Mouse (Mus musculus): ENCODE results near the gene Hoxd8. TPM values are rescaled to one million over a fixed set of nuclear protein-coding genes. Genes with fewer than 3 reads are reported as not detected.

Hoxd8 gene
- polyA plus RNA-seq, 1 experiment from 2014 or later, result 1.3 TPM

DNA sequence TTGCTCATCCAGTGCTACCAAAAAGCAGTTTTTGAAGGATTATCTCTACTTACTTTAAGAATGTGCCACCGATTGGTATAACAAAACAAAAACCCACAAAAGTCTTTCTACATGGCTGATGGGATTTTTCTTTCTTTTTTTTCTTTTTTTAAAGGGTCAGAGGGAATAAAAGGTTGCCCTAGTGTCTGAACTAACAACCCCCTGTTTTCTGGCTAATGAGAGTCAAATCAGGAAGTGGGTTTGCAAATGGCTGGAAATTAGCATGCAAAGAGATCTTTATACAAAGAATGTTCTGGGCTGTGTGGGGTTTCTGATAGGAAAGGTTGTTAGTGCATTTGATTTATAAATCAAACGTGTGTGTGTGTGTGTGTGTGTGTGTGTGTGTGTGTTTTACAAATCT lies 16.0 kb downstream of the Hoxd8 start:
- 36% methylated on average over 2 of the region's 2 CpGs for WGBS
- DNase-seq (ENCODE audit: low spot score), result no peak
- Histone ChIP-seq H3K9me3 (ENCODE audit: control insufficient read depth, low read length) (no peaks in the 10 kb centered on the region), H3K4me2 (replicated peaks; ENCODE audit: low read depth) (no peak overlapping the region), H3K9ac (ENCODE audit: low read length) (no peak overlapping the region), H3K4me1 (replicated peaks; ENCODE audit: control insufficient read depth, insufficient read depth) (no peaks in the 10 kb centered on the region), H3K36me3 (ENCODE audit: control insufficient read depth, insufficient read depth, low read length) (no peaks in the 10 kb centered on the region), H3K27me3 (ENCODE audit: control insufficient read depth, insufficient read depth, low read length) (peaks cover 27% of the 10 kb centered on the region; the same call in 1 of the 2 replicates), H3K27ac (replicated peaks) (no peak overlapping the region), H3K4me3 (ENCODE audit: low read depth, low read length) (no peak overlapping the region)
- TF ChIP-seq EP300 (optimal IDR thresholded peaks at IDR 0.05) (no peak), CTCF (IDR thresholded peaks at IDR 0.05; ENCODE audit: low read depth) (no peak)
- ATAC-seq (ENCODE audit: low FRiP score, low TSS enrichment), result no peak

DNA sequence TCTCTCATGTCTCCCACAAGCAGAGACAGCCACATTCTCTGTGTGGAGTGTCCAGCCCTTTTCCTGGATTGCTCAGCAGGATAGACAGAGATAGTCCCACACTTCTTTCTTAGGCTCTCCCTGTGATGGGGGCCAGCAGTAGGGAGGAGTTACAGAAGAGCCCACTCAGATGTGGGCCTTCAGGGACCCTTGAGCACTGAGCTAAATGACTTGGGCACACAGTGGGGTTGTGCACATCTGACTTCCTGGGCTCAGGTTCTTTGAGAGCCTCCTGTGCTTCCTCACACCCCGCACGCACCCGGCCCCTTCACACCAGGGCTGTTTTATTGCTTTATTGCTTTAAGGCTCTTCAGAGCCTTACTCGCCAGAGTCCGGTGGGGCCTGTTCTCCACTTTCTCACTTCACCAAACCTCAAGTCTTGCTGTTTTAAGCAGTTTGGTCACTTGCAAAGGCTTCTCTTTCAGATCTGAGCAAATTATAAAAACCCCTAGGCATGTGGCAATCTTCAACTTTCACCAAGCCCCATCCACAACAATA lies 16.6 kb downstream of the Hoxd8 start:
- Histone ChIP-seq H3K4me3 (ENCODE audit: low read depth, low read length) (no peak overlapping the region), H3K9me3 (ENCODE audit: control insufficient read depth, low read length) (no peaks in the 10 kb centered on the region), H3K4me1 (replicated peaks; ENCODE audit: control insufficient read depth, insufficient read depth) (no peaks in the 10 kb centered on the region), H3K27ac (replicated peaks) (no peak overlapping the region), H3K9ac (ENCODE audit: low read length) (no peak overlapping the region), H3K4me2 (replicated peaks; ENCODE audit: low read depth) (no peak overlapping the region), H3K27me3 (ENCODE audit: control insufficient read depth, insufficient read depth, low read length) (peaks cover 24% of the 10 kb centered on the region; the same call in 1 of the 2 replicates), H3K36me3 (ENCODE audit: control insufficient read depth, insufficient read depth, low read length) (no peaks in the 10 kb centered on the region)
- ATAC-seq (ENCODE audit: low FRiP score, low TSS enrichment) (no peak), DNase-seq (ENCODE audit: low spot score) (no peak)
- TF ChIP-seq CTCF (IDR thresholded peaks at IDR 0.05; ENCODE audit: low read depth) (no peak), EP300 (optimal IDR thresholded peaks at IDR 0.05) (no peak)
- WGBS, result 28% methylated on average over 5 of the region's 5 CpGs

DNA sequence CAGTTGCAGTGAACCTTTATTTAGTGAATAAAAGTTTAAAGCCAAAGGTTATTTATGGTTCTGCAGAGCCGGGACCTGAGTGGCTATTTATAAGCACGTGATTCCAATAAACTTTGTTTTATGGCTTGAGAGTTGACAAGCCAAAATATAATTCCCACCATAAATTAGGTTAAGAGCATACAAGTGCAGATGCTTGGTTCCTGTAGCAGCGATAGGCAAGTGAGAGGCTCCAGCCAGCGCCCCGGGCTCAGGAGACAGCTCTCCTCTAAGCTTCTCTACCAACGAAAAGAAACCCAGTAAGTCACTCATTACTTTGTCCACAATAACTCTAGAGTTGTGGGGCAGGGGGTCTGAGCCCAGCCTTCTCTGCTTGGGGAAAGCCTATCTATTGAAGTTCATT lies 17.5 kb downstream of the Hoxd8 start:
- no peak overlapping the region for H3K9ac ChIP-seq (ENCODE audit: low read length)
- no peak overlapping the region for H3K27ac ChIP-seq (replicated peaks)
- no peaks in the 10 kb centered on the region for H3K4me1 ChIP-seq (replicated peaks; ENCODE audit: control insufficient read depth, insufficient read depth)
- DNase-seq (ENCODE audit: low spot score) (no peak), ATAC-seq (ENCODE audit: low FRiP score, low TSS enrichment) (no peak)
- H3K36me3 ChIP-seq (ENCODE audit: control insufficient read depth, insufficient read depth, low read length), result no peaks in the 10 kb centered on the region
- WGBS, result 11% methylated on average over 6 of the region's 6 CpGs
- H3K4me3 ChIP-seq (ENCODE audit: low read depth, low read length), result no peak overlapping the region
- H3K4me2 ChIP-seq (replicated peaks; ENCODE audit: low read depth), result no peak overlapping the region
- peaks cover 24% of the 10 kb centered on the region; the same call in 1 of the 2 replicates for H3K27me3 ChIP-seq (ENCODE audit: control insufficient read depth, insufficient read depth, low read length)
- TF ChIP-seq EP300 (optimal IDR thresholded peaks at IDR 0.05) (no peak), CTCF (IDR thresholded peaks at IDR 0.05; ENCODE audit: low read depth) (no peak)
- no peaks in the 10 kb centered on the region for H3K9me3 ChIP-seq (ENCODE audit: control insufficient read depth, low read length)

DNA sequence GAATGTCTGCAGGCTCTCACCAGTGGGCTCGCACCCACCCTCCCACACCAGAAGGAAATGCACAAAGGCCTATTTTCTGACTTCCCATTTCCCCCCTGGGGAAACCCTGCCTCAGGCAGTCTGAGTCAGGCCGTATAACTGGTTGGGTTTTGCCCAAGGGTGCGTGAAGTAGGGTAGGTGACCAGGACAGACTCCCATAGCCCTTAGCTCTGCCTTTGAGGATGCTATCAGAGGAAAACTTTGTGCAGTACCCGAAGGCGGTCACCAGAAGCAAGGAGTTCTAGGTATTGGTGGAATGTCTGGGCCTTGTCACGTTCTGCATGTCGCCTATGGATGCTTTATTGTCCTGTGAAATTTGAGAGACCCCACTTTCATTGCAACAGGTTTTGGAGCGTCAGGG lies 18.5 kb downstream of the Hoxd8 start:
- DNase-seq (ENCODE audit: low spot score) (no peak), ATAC-seq (ENCODE audit: low FRiP score, low TSS enrichment) (no peak)
- no peaks in the 10 kb centered on the region for H3K36me3 ChIP-seq (ENCODE audit: control insufficient read depth, insufficient read depth, low read length)
- peaks cover 24% of the 10 kb centered on the region; the same call in 1 of the 2 replicates for H3K27me3 ChIP-seq (ENCODE audit: control insufficient read depth, insufficient read depth, low read length)
- WGBS, result 29% methylated on average over 8 of the region's 8 CpGs
- no peak overlapping the region for H3K27ac ChIP-seq (replicated peaks)
- H3K9ac ChIP-seq (ENCODE audit: low read length), result no peak overlapping the region
- no peaks in the 10 kb centered on the region for H3K9me3 ChIP-seq (ENCODE audit: control insufficient read depth, low read length)
- no peaks in the 10 kb centered on the region for H3K4me1 ChIP-seq (replicated peaks; ENCODE audit: control insufficient read depth, insufficient read depth)
- no peak overlapping the region for H3K4me2 ChIP-seq (replicated peaks; ENCODE audit: low read depth)
- no peak overlapping the region for H3K4me3 ChIP-seq (ENCODE audit: low read depth, low read length)
- TF ChIP-seq CTCF (IDR thresholded peaks at IDR 0.05; ENCODE audit: low read depth) (no peak), EP300 (optimal IDR thresholded peaks at IDR 0.05) (no peak)

DNA sequence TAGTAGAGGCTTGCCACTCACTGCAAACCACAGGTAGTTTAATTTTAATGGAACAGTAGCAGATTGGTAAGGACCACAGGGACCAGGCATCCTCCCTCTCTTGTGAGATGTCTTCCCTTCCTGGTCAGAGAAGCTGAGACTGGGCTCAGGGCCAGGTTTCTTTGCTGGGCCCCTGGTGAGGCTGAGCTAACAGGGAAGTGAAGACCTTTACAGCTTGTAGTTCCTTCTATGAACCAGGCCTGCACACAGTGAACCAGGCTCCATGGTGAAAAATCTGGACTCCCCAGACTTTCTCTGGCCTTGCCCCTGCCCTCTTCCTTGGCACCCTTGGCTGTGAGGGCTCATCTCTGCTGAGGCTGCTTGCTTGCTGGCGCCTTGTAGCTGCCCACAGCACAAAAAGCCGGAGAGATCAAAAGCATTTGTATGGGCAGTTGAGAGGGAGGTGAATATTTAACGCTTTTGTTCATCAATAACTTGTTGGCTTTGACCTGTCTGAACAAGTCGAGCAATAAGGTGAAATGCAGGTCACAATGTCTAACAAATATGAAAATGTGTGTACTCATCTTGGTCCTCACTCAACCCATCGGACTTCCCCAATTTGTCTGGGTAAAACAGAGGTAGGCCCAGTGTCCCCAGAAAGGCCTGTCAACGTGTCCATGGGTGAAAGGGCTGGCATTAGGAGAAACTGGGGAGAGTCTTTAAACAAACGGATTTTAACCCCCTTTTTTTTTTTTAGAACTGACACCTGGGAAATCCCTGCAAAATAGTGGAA lies 20.0 kb downstream of the Hoxd8 start:
- Histone ChIP-seq H3K4me2 (replicated peaks; ENCODE audit: low read depth) (no peak overlapping the region), H3K27me3 (ENCODE audit: control insufficient read depth, insufficient read depth, low read length) (peaks cover 24% of the 10 kb centered on the region; the same call in 1 of the 2 replicates), H3K9ac (ENCODE audit: low read length) (no peak overlapping the region), H3K36me3 (ENCODE audit: control insufficient read depth, insufficient read depth, low read length) (no peaks in the 10 kb centered on the region), H3K9me3 (ENCODE audit: control insufficient read depth, low read length) (no peaks in the 10 kb centered on the region), H3K27ac (replicated peaks) (no peak overlapping the region), H3K4me1 (replicated peaks; ENCODE audit: control insufficient read depth, insufficient read depth) (no peaks in the 10 kb centered on the region), H3K4me3 (ENCODE audit: low read depth, low read length) (no peak overlapping the region)
- TF ChIP-seq CTCF (IDR thresholded peaks at IDR 0.05; ENCODE audit: low read depth) (no peak), EP300 (optimal IDR thresholded peaks at IDR 0.05) (no peak)
- 51% methylated on average over 7 of the region's 7 CpGs for WGBS
- ATAC-seq (ENCODE audit: low FRiP score, low TSS enrichment) (no peak), DNase-seq (ENCODE audit: low spot score) (no peak)

DNA sequence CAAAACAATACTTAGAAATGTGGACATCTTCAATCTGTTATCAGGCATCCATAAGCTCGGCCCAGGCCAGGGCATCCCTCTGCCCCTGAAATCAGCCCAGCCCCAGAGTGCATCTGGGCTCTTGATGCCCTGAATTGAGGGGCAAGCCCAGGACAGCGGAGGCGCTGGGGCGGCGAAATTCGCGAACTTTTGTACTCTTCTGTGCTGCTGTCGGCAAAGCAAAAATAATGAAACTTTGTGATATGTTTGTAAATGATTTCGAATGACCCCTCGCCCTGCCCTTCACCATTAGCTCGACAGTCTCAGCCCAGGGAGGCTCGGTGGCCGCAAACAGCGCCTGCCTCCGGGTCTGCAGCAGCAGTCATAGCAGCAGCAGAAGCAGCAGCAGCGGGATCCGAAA lies 20.8 kb downstream of the Hoxd8 start:
- H3K4me3 ChIP-seq (ENCODE audit: low read depth, low read length), result no peak overlapping the region
- 21% methylated on average over 17 of the region's 17 CpGs for WGBS
- ATAC-seq (ENCODE audit: low FRiP score, low TSS enrichment) (no peak), DNase-seq (ENCODE audit: low spot score) (no peak)
- H3K4me1 ChIP-seq (replicated peaks; ENCODE audit: control insufficient read depth, insufficient read depth), result no peaks in the 10 kb centered on the region
- H3K9me3 ChIP-seq (ENCODE audit: control insufficient read depth, low read length), result no peaks in the 10 kb centered on the region
- H3K27me3 ChIP-seq (ENCODE audit: control insufficient read depth, insufficient read depth, low read length), result peaks cover 24% of the 10 kb centered on the region; the same call in 1 of the 2 replicates
- H3K9ac ChIP-seq (ENCODE audit: low read length), result no peak overlapping the region
- H3K4me2 ChIP-seq (replicated peaks; ENCODE audit: low read depth), result no peak overlapping the region
- H3K27ac ChIP-seq (replicated peaks), result no peak overlapping the region
- H3K36me3 ChIP-seq (ENCODE audit: control insufficient read depth, insufficient read depth, low read length), result no peaks in the 10 kb centered on the region
- TF ChIP-seq EP300 (optimal IDR thresholded peaks at IDR 0.05) (no peak), CTCF (IDR thresholded peaks at IDR 0.05; ENCODE audit: low read depth) (no peak)

All from stomach, postnatal 0 days (tissue).